Mouse (Mus musculus) MEL-GATA-1-ER (cell line): ENCODE data around the gene Adam19.

Experiments
- DNase-seq: peaks from one replicate; pipeline ENCODE4 v3.0.0-alpha.2; 2012; ENCODE audit warnings: low read depth; ENCODE audit errors: extremely low read depth

The Adam19 gene

DNA sequence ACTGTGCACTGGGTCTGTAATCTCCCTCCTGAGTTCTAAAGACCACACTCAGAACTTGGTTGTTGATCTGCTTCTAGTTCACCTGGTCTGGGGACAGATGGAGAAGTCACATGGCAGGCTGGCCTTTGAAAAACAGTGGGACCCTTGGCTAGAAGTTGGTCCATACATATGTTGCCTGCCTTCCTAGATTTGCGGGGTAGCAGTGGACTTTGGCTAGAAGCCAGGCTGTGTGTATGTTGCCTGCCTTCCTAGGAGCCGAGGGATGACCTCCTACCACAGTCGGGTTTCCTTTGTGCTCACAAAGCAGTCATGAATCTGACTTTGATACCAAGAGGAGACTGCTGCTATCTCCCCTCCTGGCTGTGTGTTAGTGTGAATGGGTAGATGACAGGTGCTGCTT, 41.3 kb downstream of the Adam19 start:
- no peak for DNase-seq

DNA sequence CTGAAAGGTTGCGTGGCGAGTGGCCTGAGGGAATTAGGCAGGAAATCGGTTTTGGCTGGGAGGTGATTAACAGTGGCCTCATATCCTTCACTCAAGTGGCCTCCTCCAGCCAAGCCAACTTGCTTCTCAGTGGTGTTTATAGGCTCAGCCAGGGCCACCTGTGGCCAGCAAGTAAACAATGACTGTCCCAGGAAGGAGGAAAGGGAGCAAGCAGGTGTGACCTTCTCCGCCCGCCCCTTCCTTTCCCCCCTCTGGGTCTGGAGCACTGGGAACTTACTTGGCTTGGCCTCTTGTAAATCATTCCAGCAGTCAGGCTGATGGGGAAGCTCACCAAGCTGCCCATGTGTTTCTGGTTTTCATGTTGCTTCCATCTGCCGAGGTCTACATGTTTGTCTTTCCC, 46.3 kb downstream of the Adam19 start:
- DNase-seq = no peak

DNA sequence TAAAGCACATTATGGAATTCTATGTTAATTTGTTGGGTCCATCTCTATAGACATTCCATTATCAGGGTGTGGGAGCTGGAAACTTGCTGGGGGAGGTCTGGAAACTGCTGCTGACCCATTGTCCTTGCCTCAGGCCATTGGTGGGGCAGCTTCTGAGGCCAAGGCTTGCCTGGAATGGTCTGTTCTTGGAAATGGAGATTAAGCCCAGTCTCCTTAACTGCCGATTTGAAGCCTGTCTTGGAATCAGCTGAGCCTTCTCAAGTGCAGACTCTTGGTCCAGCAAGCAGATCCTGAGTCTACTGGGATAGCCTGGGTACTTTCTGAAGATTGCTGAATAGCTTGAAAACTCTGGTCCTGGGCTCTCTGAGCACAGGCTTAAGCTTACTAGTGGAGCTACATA, 51.3 kb downstream of the Adam19 start:
- no peak for DNase-seq

DNA sequence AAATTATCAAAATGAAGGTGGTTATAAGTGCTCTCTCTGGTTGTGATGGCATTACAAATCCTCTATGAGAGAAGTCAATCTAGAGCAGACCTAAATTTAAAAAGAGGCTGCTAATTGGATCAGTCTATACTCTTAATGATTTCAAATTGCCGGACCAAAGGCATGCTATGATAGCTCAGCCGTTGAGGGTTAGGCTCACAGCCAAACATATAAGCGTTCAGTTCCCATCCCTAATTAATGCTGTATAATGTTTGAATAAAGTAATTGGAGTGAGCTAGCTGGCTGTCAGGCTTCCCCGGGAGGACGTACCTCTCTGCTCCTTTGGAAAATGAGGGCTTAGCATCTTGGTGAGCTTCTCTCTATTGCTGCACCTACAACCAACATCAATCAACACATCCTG, 53.4 kb downstream of the Adam19 start:
- DNase-seq = no peak

DNA sequence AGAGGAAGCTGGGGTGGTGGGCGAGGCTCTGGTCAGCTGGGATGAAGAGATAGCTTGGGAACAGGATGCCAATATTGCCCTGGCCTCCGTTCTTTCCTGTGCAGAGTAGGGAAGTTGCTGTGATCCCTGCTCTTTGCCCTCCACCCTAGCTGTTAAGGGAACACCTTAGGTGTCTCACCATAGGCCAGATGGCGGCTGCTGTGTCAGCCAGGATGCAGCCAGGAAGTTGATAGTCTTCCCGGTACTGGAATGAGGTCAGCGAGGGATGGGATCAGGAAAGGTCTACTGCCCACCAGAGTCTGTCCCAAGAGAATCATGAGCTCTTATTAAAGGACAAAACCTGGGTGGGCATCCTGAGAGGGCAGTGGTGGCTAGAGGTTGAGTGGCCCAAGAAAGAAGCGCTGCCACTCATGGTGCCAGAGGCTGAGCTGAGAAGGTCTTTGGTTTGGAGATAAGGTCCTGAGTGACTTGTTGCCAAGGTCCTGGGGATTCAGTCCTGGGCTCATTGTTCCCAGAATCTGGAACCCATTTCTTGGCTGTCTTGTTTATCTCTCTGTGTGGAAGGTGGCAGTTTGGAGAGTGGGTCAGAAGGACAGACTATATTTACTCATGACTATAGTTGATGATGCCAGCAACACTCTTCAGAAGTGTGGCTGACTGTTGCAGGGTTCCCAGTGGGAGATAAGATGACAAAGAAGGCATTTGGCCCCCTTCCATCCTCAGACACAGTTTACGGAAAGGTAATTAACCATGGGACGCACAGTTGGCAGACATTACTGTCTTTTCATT, 54.6 kb downstream of the Adam19 start:
- no peak for DNase-seq

DNA sequence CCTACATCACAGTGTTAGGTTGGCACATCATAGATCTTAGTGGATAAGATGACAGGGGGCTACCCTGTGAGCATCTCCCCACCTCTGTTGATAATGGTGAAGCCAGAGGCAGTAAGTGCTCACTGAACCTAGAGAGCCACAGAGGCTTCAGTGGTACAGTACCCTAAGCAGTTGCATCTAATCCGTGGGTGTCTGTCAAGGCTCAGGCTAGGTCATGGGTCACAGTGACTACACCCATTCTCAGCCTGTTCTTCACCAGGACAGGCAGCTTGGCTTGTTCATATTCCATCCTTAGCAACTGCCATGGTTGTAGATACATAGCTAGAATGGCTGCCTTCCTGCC, 55.1 kb downstream of the Adam19 start:
- no peak for DNase-seq

GRCm38 (mm10) chr11:46113211-46113610, 57.4 kb downstream of the Adam19 start:
- no peak for DNase-seq

DNA sequence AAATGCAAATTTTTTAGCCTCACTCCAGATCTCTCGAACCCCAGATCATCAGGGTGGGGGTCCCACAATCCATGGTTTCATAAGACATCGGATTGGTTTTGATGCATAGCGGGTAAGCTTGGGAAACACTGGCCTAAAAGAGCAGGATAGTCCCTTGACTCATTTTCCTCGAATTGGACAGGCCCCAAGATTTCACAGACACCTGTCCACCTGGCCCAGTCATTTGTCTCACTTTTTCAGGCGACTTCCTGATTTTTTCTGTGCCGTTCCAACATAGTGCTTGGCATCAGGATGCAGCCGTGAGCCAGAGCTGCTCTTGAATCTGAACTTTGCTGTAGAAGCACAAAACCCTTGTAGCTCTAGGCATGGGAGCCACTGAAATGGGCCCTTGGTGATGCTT, 58.4 kb downstream of the Adam19 start:
- no peak for DNase-seq

DNA sequence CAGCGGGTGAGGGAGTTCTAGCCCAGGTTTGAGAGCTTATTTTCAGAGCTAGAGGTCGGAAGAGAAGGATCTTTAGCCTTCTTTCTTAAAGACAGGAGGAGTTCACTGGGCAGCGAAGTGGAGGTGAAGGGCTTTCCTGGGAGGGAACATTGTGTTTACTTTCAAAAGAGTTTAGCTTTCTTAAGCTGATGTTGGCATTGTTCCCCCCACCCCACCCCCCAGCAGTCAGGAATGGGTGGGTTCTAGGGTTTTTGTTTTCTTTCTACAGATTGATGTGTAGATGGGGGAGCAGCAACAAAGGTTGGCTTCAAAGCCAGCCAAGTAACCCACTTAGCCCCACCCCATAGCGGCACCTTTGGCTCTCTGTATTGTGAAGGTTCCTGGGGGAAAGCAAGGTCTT, 59.2 kb downstream of the Adam19 start:
- DNase-seq = no peak

GRCm38 (mm10) chr11:46115411-46116173, 59.8 kb downstream of the Adam19 start:
- DNase-seq = no peak

GRCm38 (mm10) chr11:46116510-46116909, 60.7 kb downstream of the Adam19 start:
- no peak for DNase-seq

DNA sequence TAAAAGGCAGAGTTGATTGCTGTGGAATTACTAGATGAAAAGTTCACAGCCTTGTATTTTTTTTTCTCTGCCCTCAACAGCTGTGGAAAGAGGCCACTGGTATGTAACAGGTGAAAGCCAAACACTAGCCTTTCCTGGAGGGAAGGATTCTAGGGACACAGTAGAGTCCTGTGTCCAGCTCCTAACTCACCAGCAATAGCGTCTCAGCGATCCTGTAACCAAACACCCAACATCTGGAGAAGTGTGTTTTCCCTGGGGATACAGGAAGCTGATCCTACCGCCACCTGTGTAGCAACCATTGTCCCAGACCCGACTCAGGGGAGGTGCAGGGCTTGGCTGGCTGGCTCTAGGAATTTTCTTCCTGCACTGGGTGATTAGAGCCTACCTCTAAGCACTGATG, 63.8 kb downstream of the Adam19 start:
- no peak for DNase-seq

DNA sequence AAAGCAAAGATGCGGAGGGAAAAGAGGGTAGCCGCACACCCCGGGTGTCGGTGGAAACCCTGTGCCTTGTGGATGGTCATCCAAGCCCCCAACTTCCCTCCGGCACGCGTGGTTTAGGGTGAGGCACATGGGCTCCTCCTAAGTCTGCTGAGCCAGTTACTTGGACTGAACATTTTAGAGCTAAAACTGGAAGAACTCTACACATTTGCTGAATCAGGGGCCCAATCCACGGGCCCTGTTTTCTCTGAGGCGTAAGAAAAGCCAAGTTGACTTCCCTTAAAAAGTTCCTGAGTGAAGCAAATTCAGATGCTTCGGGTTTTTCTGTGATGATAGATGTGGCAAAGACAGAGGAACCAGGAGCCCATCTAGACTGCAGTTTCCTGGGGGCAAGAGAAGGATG, 64.3 kb downstream of the Adam19 start:
- no peak for DNase-seq

- no peak for DNase-seq
Observed at GRCm38 (mm10) chr11:46121666-46122065, 65.9 kb downstream of the Adam19 start.

DNA sequence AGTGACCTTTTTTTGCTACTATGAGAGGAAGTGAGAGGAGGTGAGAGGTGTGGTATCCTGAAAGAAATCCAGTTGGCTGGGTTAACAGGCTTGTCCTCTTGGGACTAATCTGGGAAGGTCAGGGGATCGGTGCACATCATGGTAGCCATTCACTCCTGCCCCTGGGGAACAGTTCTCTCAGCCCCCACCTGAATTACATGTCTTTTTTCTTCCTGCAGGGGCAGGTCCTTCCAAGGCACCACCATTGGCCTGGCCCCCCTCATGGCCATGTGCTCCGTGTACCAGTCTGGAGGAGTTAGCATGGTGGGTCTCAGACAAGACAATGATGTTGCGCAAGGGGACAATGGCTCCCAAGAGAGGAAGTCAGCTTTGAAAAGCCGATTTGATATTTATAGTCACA, 67.1 kb downstream of the Adam19 start:
- DNase-seq = no peak

DNA sequence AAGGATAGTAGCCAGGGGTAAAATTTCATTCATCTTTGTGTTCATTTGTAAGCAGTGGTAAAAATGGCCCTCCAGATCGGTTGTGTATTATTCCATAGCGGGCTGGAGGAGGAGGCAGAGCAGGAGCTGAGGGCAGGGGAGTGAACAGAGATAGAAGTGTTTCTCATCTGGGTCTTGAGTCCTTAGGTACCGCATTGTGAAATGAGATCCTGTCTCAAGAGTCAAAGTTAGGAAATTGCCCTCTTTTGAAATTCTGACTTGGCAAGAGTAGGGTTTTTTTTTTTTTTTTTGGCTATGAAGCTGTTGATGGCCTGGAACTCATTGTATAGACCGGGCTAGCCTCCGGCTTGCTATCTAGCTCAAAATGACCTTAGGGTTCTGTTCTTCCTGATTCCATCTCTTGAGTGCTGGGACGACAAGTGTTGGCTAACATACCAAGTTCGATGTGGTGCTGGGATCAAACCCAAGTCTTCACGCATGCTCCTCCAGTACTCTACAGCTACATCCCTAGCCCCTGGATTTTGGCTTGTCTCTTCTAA, 67.6 kb downstream of the Adam19 start:
- no peak for DNase-seq

DNA sequence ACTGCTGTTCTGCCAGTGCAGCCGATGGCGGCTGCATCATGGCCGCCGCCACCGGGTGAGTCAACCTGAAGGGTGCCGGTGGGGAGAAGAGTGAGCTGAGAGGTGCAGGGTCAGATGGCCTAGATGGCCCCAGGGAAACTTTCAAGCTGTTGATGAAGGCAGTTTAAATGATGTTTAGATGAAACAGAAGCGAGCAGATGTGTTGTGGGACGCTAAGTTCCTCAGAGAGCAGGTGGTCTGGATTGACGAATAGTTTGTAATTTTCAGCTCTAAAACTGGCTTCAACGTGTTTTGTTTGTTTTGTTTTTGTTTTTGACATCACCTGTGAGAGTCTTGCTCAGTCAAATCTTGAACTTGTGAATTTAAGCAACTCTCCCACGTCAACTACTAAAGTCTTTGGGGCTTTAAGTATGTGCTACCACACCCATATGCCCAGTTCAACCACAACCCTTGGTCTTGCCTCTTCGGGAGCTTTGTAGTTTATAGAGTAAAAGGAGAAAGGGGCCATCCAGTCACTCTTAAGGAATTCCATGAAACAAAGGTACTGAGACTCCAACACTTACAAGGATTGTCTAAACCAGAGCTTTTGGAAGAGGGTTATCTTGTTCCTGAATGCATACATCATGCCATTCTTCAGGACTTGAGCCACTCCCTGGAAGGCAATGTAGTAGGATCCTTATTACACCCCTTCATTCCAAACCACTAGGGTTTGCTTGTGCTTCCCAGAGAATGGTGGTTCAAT, 69.5 kb downstream of the Adam19 start:
- DNase-seq = no peak

- no peak for DNase-seq
Observed at GRCm38 (mm10) chr11:46125835-46126229, 70.0 kb downstream of the Adam19 start.

DNA sequence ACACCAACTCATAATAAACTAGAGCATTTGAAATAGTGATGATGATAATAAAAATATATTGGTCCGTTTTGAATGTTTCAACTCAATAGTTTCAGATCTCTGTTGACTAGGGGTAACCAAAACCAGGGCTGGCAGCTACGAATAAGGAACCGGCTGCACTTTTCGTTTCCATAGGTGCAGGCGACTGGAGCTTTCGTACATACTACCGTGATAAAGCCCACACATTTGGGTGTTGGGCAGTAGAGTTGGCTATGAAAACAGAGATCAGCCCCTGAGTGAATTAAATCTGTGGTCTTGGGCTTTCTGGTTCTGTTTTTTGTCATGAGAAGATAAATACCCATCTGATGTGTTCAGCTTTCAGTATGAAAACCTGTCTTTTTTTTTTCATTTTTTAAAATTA, 70.5 kb downstream of the Adam19 start:
- DNase-seq = no peak

DNA sequence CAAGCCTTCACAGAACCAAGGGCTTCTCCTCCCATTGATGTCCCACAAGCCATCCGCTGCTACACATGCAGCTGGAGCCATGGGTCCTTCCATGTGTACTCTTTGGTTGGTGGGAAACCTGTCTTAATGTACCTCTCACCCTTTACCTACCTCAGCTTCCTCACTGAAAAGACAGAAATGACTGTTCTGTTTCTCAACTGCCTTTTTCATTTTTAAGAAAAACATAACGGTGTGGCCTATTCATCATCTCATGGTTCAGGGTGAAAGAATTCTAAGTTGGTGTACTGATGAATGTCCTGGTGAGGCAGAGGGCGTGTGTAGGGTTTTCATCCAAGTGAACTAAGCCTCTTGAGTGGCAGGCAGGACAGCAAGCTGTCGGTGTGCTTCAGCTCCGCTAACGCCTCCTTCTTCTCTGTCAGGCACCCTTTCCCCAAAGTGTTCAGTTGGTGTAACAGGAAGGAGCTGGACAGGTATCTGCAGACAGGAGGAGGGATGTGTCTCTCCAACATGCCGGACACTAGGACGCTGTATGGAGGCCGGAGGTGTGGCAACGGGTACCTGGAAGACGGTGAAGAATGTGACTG, 71.1 kb downstream of the Adam19 start:
- no peak for DNase-seq

GRCm38 (mm10) chr11:46127621-46128547, 72.1 kb downstream of the Adam19 start:
- DNase-seq = peak; percentile 60
